In genomic region chr6:17834493-17834892, GRCm38 (mm10) we compare ENCODE assay signal across 8 mouse cellular contexts.
DNase-seq lines count a peak whose midpoint lies in the region; ATAC-seq and TF ChIP-seq lines count a peak whose summit lies in the region.

No protein-coding gene starts in this region.

- intact Hi-C loops in gastrocnemius, postnatal 36 days (cut with DNase I) = loop anchor here (1.0 to 2.0 kb wide), 2 partner anchors 106 to 160 kb away; no protein-coding TSS in a partner anchor

- no peaks in the 10 kb centered on the region for H3K36me3 ChIP-seq in intestine, postnatal 0 days (ENCODE audit: control insufficient read depth, insufficient read depth)
- peaks cover 3% of the 10 kb centered on the region; the same call in 1 of the 2 replicates for H3K36me3 ChIP-seq in intestine, embryonic 15.5 days
- 0 out of 2 replicates have a peak, but pooled peaks cover 9% of the 10 kb centered on the region for H3K36me3 ChIP-seq in midbrain, postnatal 0 days (ENCODE audit: insufficient read depth, low read length)

- WGBS in intestine, postnatal 0 days = 37% methylated on average over 7 of the region's 7 CpGs
- 42% methylated on average over 7 of the region's 7 CpGs for WGBS in intestine, embryonic 15.5 days
- 39% methylated on average over 7 of the region's 7 CpGs for WGBS in midbrain, postnatal 0 days

- H3K4me3 ChIP-seq in intestine, postnatal 0 days (ENCODE audit: low read depth, low read length) = no peak overlapping the region
- no peak overlapping the region for H3K4me3 ChIP-seq in intestine, embryonic 15.5 days (replicated peaks)
- no peak overlapping the region for H3K4me3 ChIP-seq in midbrain, postnatal 0 days (ENCODE audit: low read depth, low read length)

- no peaks in the 10 kb centered on the region for H3K4me1 ChIP-seq in intestine, postnatal 0 days (replicated peaks; ENCODE audit: control insufficient read depth, insufficient read depth, low read length)
- no peaks in the 10 kb centered on the region for H3K4me1 ChIP-seq in intestine, embryonic 15.5 days (replicated peaks)
- H3K4me1 ChIP-seq in midbrain, postnatal 0 days (ENCODE audit: insufficient read depth, low read length) = no peaks in the 10 kb centered on the region

- peak; percentile 87 for TF ChIP-seq CTCF in intestine, postnatal 0 days (IDR thresholded peaks at IDR 0.05; ENCODE audit: low read depth)
- peak; percentile 72 for TF ChIP-seq CTCF in midbrain, postnatal 0 days (IDR thresholded peaks at IDR 0.05)

- DNase-seq in NIH3T3 (ENCODE audit: low read depth) = peak; percentile 89
- DNase-seq in cerebellum, postnatal 10 days = peak; percentile 89 to 92
- peak; percentile 49 to 60 for DNase-seq in gastrocnemius, postnatal 36 days
- peak; percentile 50 to 56 for DNase-seq in layer of hippocampus, postnatal 36 days
- peak; percentile 62 for DNase-seq in midbrain, postnatal 0 days (ENCODE audit: low spot score)
- peak; percentile 13 to 68 for DNase-seq in thymus, postnatal 10 days (ENCODE audit: low spot score in 2 of 2)

- H3K9ac ChIP-seq in intestine, postnatal 0 days (ENCODE audit: low read depth, low read length) = no peak overlapping the region
- no peak overlapping the region for H3K9ac ChIP-seq in intestine, embryonic 15.5 days
- H3K9ac ChIP-seq in midbrain, postnatal 0 days (replicated peaks; ENCODE audit: low read length, poor library complexity, severe bottlenecking) = no peak overlapping the region

- H3K27me3 ChIP-seq in intestine, postnatal 0 days (replicated peaks; ENCODE audit: control insufficient read depth, insufficient read depth, low read length) = no peaks in the 10 kb centered on the region
- H3K27me3 ChIP-seq in intestine, embryonic 15.5 days (replicated peaks) = no peaks in the 10 kb centered on the region
- no peaks in the 10 kb centered on the region for H3K27me3 ChIP-seq in midbrain, postnatal 0 days (ENCODE audit: insufficient read depth, low read length)

- H3K27ac ChIP-seq in intestine, postnatal 0 days (ENCODE audit: low read depth, low read length) = no peak overlapping the region
- no peak overlapping the region for H3K27ac ChIP-seq in intestine, embryonic 15.5 days
- H3K27ac ChIP-seq in midbrain, postnatal 0 days (ENCODE audit: low read depth, low read length) = no peak overlapping the region

- H3K4me2 ChIP-seq in intestine, postnatal 0 days (replicated peaks; ENCODE audit: low read depth) = no peak overlapping the region
- H3K4me2 ChIP-seq in intestine, embryonic 15.5 days (replicated peaks) = no peak overlapping the region
- no peak overlapping the region for H3K4me2 ChIP-seq in midbrain, postnatal 0 days (ENCODE audit: low read depth, low read length, poor library complexity, severe bottlenecking)

- no peak for ATAC-seq in intestine, postnatal 0 days
- ATAC-seq in intestine, embryonic 15.5 days = no peak
- no peak for ATAC-seq in midbrain, postnatal 0 days (ENCODE audit: low FRiP score)

- H3K9me3 ChIP-seq in intestine, postnatal 0 days (ENCODE audit: control insufficient read depth) = peaks cover 3% of the 10 kb centered on the region; the same call in 1 of the 2 replicates
- H3K9me3 ChIP-seq in intestine, embryonic 15.5 days = no peaks in the 10 kb centered on the region
- H3K9me3 ChIP-seq in midbrain, postnatal 0 days (ENCODE audit: low read length) = no peaks in the 10 kb centered on the region

Comparison
In these comparisons a context has a peak if more than half of its experiments do, and no peak if none do; other contexts are left out.
1. DNase-seq: peak in every context shown above with its lines; median percentile 90 in cerebellum, postnatal 10 days; 89 in NIH3T3; 62 in midbrain, postnatal 0 days; 54 in gastrocnemius, postnatal 36 days; 53 in layer of hippocampus, postnatal 36 days; 40 in thymus, postnatal 10 days.